Mouse (Mus musculus) cerebellum, postnatal 4 days (tissue): ENCODE results near the gene Gm26965.
"Not testable (repeated sequence)": the region's sequence is repeated elsewhere in the genome, so short reads cannot be mapped to it uniquely, and the experiment has no call there.

Experiments
- DNase-seq, 2 experiments: peaks; one replicate each; pipeline ENCODE4 v3.0.0; 2022; ENCODE audit warnings: low spot score in 2 of 2, mixed read lengths in 1 of 2

The Gm26965 gene

DNA sequence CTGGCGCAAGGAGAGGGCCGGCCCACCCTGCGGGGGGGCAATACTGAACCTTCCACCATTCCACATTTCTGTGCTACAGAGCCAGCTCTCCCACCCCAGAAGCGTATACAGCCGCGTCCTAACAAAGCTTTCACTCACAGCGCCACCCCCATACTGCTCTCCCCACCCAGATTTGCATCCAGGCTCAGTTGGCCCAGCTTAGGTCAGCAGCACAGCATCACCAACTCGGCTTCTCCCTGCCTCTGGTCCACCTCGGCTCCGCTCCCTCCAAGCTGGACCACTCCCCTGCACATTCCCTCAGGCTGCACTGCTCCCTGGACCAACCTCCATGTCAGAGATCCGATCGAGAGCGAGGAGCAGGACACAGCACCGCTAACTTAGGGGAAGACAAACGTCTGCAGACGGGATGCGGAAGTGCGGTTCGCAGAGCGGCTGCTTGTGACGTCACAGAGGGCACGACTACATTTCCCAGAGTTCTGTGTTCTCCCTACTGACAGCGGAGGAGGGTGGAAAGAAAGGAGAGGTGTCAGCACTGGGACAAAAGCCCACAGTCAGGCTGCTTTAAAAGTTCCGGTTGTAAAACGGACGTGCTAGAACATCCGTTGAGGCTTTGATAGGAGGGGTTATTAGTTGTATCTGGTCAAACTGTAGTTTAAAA is at the start of gene Gm26965, which contains the start of gene Zfp87:
Gm26965 (minus strand) TSS at position 399 of the 658 bp plus-strand sequence.
Zfp87 (minus strand) TSS at position 425 of the 658 bp plus-strand sequence.
- DNase-seq, result peak; percentile 68 to 87

DNA sequence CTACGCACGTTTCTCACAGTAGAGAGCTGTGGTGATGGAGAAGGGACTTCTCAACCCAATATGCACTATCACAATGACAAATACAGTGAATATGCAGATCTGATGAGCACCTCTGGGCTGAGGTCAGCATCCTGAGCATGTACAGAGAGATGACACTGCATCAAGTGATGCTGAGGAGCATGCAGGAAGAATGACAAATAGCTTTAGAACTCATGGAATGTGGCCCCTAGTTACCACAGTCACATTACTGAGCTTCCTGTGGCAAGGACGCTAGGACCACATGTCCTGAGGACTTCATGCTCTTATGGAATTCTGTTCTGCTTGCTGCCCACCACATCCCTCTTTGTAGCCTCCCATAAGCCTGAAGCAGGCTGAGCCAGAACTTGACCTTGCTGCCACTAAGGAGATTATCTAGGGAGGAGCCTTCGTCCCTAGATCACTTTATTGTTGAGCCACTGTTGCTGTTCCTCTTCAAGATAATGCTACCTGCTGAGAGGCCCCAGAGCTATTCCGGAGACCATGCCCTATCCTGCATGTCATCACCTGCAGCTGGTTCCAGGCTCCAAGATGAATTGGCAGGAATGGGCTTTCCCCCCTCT is 46.7 kb upstream of the Gm26965 start:
- DNase-seq, result no peak

- DNase-seq, result no peak
Measured at GRCm38 (mm10) chr13:67553730-67554129, 27.8 kb upstream of the Gm26965 start, which contains the start of gene Zfp748. Gene Zfp748 (minus strand): TSS chr13:67553830.

GRCm38 (mm10) chr13:67552505-67553346 is 26.8 kb upstream of the Gm26965 start:
- peak; percentile 56 to 69 for DNase-seq

- DNase-seq, result no peak
Measured at GRCm38 (mm10) chr13:67545941-67546340, 20.0 kb upstream of the Gm26965 start.

- no peak for DNase-seq
Measured at GRCm38 (mm10) chr13:67527049-67527730, 1.2 kb upstream of the Gm26965 start.

DNA sequence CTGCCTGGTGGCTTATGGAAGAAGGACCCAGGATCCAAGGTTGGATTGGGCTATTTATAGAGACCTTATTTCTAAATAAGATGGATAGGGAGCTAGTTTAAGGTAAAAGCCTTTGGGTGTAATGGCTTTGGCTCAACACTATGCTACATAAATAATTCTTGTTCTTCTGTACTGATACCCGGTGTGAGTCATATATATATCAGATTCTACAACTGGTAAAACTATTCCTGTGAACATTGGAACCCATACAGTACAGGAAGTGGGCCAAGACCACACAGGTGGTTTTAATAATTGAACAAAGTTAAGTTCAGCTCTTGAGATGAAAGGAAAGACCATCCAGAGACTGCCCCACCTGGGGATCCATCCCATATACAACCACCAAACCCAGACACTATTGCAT is 25.0 kb downstream of the Gm26965 start:
- no peak for DNase-seq

DNA sequence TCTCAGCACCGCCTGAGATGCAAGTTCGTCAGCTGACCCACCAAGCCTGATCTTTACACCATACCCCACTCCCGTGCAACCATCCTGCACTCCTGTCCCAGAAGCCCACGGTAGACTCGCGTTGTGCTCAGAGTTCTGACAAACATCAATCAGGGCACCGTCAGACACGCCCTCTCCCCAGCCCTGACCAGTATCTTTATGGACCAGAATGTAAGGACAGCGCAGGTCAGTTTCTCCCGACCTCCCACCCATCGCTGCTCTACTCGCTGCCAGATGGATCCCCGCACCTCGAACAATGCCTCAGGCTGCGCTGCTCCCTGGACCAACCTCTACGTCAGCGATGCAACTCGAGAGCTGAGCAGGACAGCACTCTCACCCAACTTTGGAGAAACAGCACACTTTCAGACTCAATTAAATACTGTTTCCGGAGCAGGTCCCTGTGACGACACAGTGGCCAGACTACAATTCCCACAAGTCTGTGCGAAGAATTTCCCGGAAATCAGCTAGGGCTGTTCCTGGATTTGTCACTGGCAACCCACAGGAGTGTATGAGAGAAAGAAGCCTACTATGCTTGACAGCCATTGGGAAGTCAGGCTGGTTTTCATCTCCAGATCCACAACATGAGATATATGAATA is 25.7 kb downstream of the Gm26965 start, which contains the start of gene Zfp58:
Zfp58 (minus strand) TSS at position 472 of the 636 bp plus-strand sequence.
- peak; percentile 44 to 67 for DNase-seq

DNA sequence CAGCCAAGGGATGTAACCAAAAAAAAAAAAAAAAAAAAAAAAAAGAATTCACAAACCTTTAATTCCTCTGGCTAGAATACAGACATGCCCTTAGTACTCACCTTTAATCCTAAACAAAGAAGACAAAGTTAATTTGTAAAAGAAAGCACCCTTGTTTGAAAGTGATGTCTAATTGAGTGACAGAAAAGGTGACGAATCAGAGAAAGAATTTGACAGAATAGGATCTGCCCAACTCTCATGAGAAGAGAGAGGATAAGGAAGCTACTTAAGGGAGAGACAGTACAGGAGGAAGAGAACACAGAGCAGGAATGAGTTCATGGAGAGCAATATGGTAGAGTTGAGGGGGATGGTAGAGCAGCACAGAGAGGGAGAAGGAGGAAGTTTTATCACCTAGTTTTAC is 30.3 kb downstream of the Gm26965 start:
- no peak for DNase-seq

DNA sequence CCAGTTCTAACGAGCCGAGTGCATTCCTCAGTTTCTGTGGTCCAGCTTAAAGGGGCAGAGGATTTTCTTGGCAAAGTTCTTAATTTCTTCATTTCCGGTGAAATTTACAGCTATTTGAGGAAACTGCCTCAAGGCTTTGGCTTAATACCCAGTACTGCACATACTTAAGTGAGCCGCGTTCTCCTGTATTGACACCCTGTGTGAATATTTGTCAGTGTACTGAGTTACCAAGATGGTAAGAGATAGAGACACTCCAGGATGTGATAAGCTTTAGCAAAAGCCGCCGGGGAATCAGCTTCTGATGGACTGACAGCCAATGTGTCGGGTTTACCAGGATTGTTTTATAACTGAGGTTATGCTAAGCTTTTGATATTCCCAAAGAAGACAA is 41.5 kb downstream of the Gm26965 start:
- DNase-seq, result peak in 1 of 2 experiments; percentile 1

DNA sequence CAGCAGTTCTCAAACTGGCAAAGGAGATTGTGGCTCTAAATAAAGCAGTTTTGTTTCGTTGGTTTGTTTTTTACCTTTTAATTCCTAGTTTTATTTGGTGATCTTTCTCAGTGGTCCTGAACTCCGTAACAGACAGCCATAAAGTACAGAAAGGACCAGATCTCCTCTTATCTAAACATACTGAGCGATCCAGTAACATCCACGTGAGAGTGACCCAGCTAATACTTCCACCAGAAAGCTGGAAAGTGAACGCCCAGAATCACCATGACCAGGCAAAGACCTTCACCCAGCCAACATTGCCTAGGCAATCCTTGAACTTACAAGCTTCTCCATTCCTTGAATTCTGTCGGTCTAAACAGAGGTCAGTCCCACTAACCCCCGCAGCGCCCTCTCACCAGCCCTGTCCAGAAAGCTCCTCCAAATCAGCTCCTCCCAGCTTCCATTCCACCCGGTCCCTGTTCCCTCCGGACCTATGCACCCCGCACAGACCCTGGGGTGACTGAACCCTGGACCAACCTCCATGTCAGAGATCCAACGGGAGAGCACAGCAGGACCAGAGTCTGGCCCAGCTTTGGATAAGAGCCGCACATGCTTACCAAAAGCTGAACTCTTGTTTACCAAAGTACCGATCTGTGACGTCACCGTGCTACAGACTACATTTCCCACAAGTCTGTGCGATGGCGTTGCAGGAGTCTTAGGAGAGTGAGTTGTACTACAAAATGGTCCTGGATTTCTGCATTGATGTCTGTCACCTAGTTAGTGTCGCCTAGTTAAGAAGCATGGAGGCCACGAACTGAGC is 42.1 kb downstream of the Gm26965 start, which contains the start of gene Zfp874b:
Zfp874b (minus strand) TSS at position 634 of the 799 bp plus-strand sequence.
- DNase-seq, result peak; percentile 36 to 65

- no peak for DNase-seq
Measured at GRCm38 (mm10) chr13:67481528-67481927, 44.4 kb downstream of the Gm26965 start.

DNA sequence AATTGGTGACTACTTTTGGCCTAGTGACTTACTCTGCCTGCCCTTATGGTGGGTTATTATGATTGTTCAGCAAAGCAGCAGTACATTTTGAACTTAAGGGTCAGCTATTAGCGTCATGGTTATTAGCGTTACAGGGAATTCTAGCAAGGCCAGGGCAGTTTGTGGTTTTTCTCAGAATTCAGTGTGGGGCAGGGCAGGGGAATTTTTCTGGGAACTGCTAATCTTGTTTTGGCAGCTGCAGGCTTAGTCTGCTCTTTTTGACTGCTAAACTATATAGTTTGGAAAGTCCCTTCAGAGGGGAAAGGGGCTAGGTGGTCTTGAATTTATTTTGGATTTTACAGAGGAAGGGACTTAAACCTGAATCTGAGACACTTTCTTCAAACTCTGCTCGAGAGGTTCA is 56.7 kb downstream of the Gm26965 start:
- DNase-seq, result no peak

- not testable (repeated sequence) for DNase-seq
Measured at GRCm38 (mm10) chr13:67463506-67464185, 62.3 kb downstream of the Gm26965 start.

GRCm38 (mm10) chr13:67452021-67452309 is 74.0 kb downstream of the Gm26965 start:
- no peak for DNase-seq

DNA sequence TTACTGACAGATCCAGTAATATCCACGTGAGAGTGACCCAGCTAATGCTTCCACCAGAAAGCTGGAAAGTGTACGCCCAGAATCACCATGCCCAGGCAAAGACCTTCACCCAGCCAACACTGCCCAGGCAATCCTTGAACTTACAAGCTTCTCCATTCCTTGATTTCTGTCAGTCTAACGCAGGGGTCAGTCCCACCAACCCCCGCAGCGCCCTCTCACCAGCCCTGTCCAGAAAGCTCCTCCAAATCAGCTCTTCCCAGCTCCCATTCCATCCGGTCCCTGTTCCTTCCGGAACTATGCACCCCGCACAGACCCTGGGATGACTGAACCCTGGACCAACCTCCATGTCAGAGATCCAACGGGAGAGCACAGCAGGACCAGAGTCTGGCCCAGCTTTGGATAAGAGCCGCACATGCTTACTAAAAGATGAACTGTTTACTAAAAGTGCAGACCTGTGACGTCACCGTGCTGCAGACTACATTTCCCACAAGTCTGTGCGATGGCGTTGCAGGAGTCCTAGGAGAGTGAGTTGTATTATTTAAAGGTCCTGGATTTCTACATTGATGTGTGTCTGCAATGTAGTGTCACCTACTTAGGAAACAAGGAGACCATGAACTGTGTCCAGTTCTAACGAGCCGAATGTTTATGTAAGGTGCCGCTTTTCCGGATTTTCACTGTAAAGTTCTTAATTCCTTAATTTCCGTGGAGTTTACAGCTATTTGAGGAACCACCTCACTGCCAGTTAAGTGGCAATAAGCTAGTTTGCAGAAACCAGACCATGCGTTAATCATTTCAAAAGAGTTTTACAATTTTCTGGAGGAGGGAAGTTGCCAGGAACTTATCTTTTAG is 74.6 kb downstream of the Gm26965 start, which contains the start of gene Zfp874a:
Zfp874a (minus strand) TSS at position 453 of the 849 bp plus-strand sequence.
- peak; percentile 32 to 68 for DNase-seq
